Mouse (Mus musculus) hindbrain, embryonic 15.5 days (tissue): ENCODE results near the gene Cmip. TPM values are rescaled to one million over a fixed set of nuclear protein-coding genes. Genes with fewer than 3 reads are reported as not detected.
A peak's percentile ranks its signal among the peaks of the same experiment; 100 is the strongest.

ENCODE experiments used
- ATAC-seq: fragments of 200-750 bp; cut with Nextera tagmentation; 2 replicates; pipeline ENCODE4 v1.8.0; 2017; ENCODE audit warnings: low read depth, moderate number of reproducible peaks, moderate TSS enrichment; ENCODE audit not compliant: low FRiP score
- H3K27ac ChIP-seq: fragments of 300-500 bp; sonication (generic); replicated peaks from 2 replicates; pipeline ENCODE4 v1.5.1; 2015; ENCODE audit warnings: mild to moderate bottlenecking, inconsistent platforms
- H3K27me3 ChIP-seq: fragments of 300-500 bp; sonication (generic); 2 replicates; pipeline ENCODE4 v1.6.1; 2015; ENCODE audit warnings: control low read depth, inconsistent platforms
- H3K36me3 ChIP-seq: fragments of 300-500 bp; sonication (generic); 2 replicates; pipeline ENCODE4 v1.6.1; 2015; ENCODE audit warnings: control low read depth, inconsistent platforms
- H3K4me1 ChIP-seq: fragments of 300-500 bp; sonication (generic); replicated peaks from 2 replicates; pipeline ENCODE4 v1.6.1; 2015; ENCODE audit warnings: control low read depth, inconsistent platforms
- H3K4me2 ChIP-seq: fragments of 300-500 bp; sonication (generic); 2 replicates; pipeline ENCODE4 v1.6.1; 2015; ENCODE audit warnings: moderate library complexity, mild to moderate bottlenecking, inconsistent platforms
- H3K4me3 ChIP-seq: fragments of 300-500 bp; sonication (generic); 2 replicates; pipeline ENCODE4 v1.5.1; 2015; ENCODE audit warnings: mild to moderate bottlenecking, inconsistent platforms
- H3K9ac ChIP-seq: fragments of 300-500 bp; sonication (generic); 2 replicates; pipeline ENCODE4 v1.6.1; 2015; ENCODE audit warnings: inconsistent platforms
- H3K9me3 ChIP-seq: fragments of 300-500 bp; sonication (generic); 2 replicates; pipeline ENCODE4 v1.6.1; 2016; ENCODE audit warnings: control low read depth, inconsistent platforms
- WGBS: fragments of 180-500 bp; shearing (Covaris S2); methylation state at CpG from one replicate; pipeline ENCODE4 v1.1.7; 2015; 5-methylcytosine and 5-hydroxymethylcytosine counted together
- polyA plus RNA-seq: library from polyadenylated mRNA; unstranded; fragments of >200 nt; fragmentation: Nextera tagmentation; extraction: Ambion mirVana; gene quantifications from 2 replicates; pipeline ENCODE4 v1.2.1, GENCODE M21; 2015

Cmip gene
- polyA plus RNA-seq = 184 and 203 TPM in 2 replicates

DNA sequence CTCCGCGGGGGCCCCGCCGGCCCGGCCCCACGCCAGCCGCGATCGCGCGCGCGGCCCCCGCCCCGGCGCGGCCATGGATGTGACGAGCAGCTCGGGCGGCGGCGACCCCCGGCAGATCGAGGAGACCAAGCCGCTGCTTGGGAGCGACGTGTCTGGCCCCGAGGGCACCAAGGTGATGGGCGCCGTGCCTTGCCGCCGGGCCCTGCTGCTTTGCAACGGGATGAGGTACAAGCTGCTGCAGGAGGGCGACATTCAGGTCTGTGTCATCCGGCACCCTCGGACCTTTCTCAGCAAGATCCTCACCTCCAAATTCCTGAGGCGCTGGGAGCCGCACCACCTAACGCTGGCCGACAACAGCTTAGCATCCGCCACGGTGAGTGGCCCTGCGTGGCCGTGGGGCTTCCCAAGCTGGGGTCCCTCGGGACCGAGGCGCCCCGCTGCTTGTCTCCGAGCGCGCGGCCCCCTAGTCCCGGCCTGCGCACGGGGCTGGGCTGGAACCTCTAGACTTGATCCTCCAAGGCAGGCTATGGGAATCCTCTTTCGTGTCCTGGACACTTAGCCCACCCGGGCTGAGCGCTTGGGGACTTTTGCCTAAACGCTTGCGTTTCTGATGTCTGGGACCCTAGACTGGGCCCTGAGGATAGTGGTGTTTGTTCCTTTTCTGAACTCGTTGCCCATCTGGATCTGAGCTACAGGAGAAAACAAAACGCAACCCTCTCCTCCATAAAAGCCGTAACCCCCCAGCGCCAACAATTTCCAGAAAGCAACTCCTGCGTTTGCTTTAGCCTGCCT, at the start of gene Cmip:
Gene Cmip, plus strand, starts transcription at position 36 of the 792 bp plus-strand sequence.
- no peaks in the 10 kb centered on the region for H3K36me3 ChIP-seq
- H3K4me3 ChIP-seq = peak within 1 kb of the TSS; percentile 92
- H3K4me1 ChIP-seq = peaks cover 39% of the 10 kb centered on the region
- H3K27ac ChIP-seq = peak within 1 kb of the TSS; percentile 95
- no peaks in the 10 kb centered on the region for H3K27me3 ChIP-seq
- ATAC-seq = peak; percentile 25; the same call in 1 of the 2 replicates
- under 1% methylated on average over 64 of the region's 65 CpGs for WGBS
- H3K9me3 ChIP-seq = no peaks in the 10 kb centered on the region
- H3K4me2 ChIP-seq = peak within 1 kb of the TSS; percentile 83
- H3K9ac ChIP-seq = peak within 1 kb of the TSS; percentile 97

DNA sequence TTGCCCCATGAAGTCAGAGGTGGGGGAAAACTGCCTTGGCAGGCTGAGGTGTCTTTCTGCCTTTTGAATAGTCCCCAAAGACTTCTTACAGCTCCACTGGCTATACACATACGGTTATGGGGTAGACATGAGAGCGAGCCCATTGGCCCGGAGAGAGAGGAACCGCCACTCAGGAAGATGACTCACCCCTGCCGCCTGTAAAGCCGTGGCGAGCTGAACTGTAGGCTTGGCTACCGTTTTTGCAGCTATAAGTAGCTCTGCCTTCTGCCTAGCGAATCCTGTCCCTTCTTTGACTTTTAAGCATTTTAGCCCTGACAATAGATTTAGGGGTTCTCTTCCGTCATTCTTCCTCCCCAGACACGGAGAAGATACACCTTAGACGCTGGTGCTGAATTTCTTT, 47.7 kb upstream of the Cmip start:
- Histone ChIP-seq H3K36me3 (peaks cover 8% of the 10 kb centered on the region; the same call in 1 of the 2 replicates), H3K9me3 (no peaks in the 10 kb centered on the region), H3K4me2 (no peak overlapping the region), H3K4me3 (no peak overlapping the region), H3K9ac (no peak overlapping the region), H3K4me1 (no peaks in the 10 kb centered on the region), H3K27me3 (no peaks in the 10 kb centered on the region), H3K27ac (no peak overlapping the region)
- 92% methylated on average over 12 of the region's 12 CpGs for WGBS
- ATAC-seq = no peak

DNA sequence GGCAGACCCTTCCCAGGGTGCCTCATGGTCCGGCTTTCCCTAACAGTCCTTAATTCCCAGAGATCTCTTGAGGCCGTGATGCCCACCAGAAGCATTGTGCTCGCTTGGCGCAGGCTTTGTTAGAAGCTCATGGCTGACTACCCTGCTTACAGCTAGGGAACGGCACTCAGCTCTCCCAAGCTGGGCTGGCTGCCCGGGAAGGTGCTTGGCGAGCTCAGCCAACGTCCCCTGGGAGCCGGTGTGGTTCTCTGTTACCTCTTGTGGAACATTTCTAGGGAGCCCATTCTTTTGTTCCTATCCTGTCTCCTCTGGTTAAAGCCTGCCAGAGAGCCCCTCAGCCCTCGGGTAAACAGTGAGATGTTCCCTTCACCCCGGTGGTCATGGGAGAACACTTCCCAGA, 44.8 kb upstream of the Cmip start:
- H3K36me3 ChIP-seq = no peaks in the 10 kb centered on the region
- WGBS = 80% methylated on average over 11 of the region's 11 CpGs
- no peak overlapping the region for H3K4me3 ChIP-seq
- H3K9me3 ChIP-seq = no peaks in the 10 kb centered on the region
- no peaks in the 10 kb centered on the region for H3K27me3 ChIP-seq
- H3K4me1 ChIP-seq = no peaks in the 10 kb centered on the region
- H3K9ac ChIP-seq = no peak overlapping the region
- no peak for ATAC-seq
- H3K27ac ChIP-seq = no peak overlapping the region
- H3K4me2 ChIP-seq = no peak overlapping the region

DNA sequence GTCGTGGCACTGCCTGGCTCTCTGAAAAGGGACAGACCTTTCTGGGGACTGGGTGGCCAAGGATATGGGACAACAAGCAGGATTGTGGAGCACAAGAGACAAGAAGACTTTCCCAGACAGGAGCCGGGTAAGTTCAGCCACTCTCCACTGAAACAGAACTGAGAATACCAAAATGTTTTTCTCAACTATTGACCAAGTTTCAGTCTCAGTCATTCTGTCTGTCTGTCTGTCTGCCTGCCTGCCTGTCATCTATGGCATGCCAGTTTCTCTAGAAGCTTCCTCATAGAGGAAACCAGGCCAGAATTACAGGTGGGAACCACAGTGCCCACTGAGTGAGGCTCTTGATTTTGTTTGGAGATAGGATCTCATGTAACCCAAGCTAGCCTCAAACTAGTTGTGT, 39.1 kb upstream of the Cmip start:
- Histone ChIP-seq H3K9me3 (no peaks in the 10 kb centered on the region), H3K27me3 (no peaks in the 10 kb centered on the region), H3K4me3 (no peak overlapping the region), H3K4me2 (no peak overlapping the region), H3K4me1 (no peaks in the 10 kb centered on the region), H3K9ac (no peak overlapping the region), H3K36me3 (no peaks in the 10 kb centered on the region), H3K27ac (no peak overlapping the region)
- 99% methylated on average over 2 of the region's 2 CpGs for WGBS
- no peak for ATAC-seq

DNA sequence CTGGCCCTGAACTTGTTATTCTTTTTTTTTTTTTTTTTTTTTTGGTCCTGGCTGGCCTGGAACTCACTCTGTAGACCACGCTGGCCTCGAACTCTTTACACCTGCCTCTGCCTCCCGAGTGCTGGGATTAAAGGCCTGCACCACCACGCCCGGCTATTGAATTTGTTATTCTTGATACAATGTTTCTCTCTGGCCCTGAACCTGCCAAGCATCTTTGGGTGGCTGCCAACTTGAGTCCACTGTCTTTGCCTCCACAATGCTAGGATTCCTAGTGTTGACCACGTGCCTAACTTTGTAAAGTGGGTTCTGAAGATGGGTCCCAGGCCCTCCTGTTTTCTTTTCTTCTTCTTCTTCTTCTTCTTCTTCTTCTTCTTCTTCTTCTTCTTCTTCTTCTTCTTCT, 34.5 kb upstream of the Cmip start:
- no peak overlapping the region for H3K4me2 ChIP-seq
- ATAC-seq = no peak
- no peaks in the 10 kb centered on the region for H3K9me3 ChIP-seq
- H3K27me3 ChIP-seq = no peaks in the 10 kb centered on the region
- no peak overlapping the region for H3K4me3 ChIP-seq
- no peaks in the 10 kb centered on the region for H3K36me3 ChIP-seq
- WGBS = 75% methylated on average over 6 of the region's 6 CpGs
- 0 out of 2 replicates have a peak, but pooled peaks cover 3% of the 10 kb centered on the region for H3K4me1 ChIP-seq
- H3K27ac ChIP-seq = no peak overlapping the region
- H3K9ac ChIP-seq = no peak overlapping the region

DNA sequence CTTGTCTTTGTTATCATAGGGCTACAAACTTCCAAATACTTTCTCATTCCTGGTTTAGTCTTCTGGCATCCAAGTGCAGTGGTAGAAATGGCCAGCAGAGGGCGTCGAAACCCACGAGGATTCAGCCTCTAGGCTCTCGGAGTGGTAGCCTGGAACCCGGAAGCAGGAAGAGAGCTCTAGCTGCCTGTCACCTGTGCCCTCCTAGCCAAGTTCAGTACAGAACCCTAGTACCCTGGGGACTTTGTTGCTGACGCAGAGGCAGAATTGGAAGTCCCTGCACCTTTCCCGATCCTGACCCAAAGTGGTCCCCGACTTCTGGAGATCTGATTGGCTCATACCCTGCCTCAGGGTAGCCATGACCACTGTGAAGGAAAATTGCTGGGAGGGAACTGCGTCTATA, 32.2 kb upstream of the Cmip start:
- Histone ChIP-seq H3K9ac (no peak overlapping the region), H3K4me1 (0 out of 2 replicates have a peak, but pooled peaks cover 3% of the 10 kb centered on the region), H3K27ac (no peak overlapping the region), H3K4me2 (peak overlapping the region; percentile 49), H3K27me3 (no peaks in the 10 kb centered on the region), H3K9me3 (no peaks in the 10 kb centered on the region), H3K36me3 (no peaks in the 10 kb centered on the region), H3K4me3 (peak overlapping the region; percentile 28)
- ATAC-seq = peak; percentile 66
- 12% methylated on average over 9 of the region's 9 CpGs for WGBS

DNA sequence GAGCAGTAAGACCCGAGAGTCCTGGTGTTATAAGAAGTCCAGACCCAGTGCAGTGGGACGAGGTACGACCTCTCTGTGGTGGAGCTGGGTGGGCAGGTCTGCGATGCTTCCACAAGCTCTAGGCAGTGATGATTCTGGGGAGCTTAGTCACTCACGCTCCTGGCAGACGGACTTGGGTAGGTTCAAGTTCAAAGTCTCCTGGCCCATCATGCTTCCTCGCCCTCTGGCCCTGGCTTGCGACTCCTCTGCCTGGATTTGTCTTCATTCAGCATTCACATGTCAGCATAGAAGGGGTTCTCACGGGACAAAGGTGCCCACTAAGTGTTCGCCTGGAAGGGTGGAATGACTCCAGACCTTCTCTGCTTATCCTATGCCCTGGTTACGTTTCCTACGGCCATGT, 30.6 kb upstream of the Cmip start:
- 92% methylated on average over 12 of the region's 12 CpGs for WGBS
- H3K4me1 ChIP-seq = 0 out of 2 replicates have a peak, but pooled peaks cover 3% of the 10 kb centered on the region
- no peaks in the 10 kb centered on the region for H3K36me3 ChIP-seq
- ATAC-seq = no peak
- no peak overlapping the region for H3K4me3 ChIP-seq
- H3K27me3 ChIP-seq = no peaks in the 10 kb centered on the region
- no peaks in the 10 kb centered on the region for H3K9me3 ChIP-seq
- no peak overlapping the region for H3K27ac ChIP-seq
- H3K9ac ChIP-seq = no peak overlapping the region
- H3K4me2 ChIP-seq = no peak overlapping the region

DNA sequence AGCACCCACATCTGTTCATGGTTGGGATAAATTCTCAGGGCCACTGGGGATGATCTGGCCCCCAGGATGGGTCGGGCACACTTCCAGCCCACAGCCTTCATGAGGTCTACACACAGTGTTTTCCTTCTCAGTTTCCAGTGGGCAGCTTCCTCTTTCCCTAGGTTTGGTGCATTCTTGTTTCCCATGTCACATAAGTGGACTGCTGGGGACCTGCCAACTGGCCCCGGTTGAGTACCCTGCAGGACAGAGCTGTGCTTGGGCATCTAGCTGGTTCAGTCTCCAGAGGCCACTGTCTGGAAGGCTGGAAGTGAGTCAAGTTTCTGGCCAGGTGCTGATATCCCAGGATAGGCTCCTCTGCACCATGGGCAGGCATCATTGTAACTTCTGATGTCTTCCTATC, 29.5 kb upstream of the Cmip start:
- H3K9ac ChIP-seq = no peak overlapping the region
- H3K4me1 ChIP-seq = 0 out of 2 replicates have a peak, but pooled peaks cover 3% of the 10 kb centered on the region
- no peak for ATAC-seq
- no peaks in the 10 kb centered on the region for H3K9me3 ChIP-seq
- no peak overlapping the region for H3K4me3 ChIP-seq
- no peak overlapping the region for H3K27ac ChIP-seq
- 85% methylated on average over 2 of the region's 2 CpGs for WGBS
- H3K36me3 ChIP-seq = no peaks in the 10 kb centered on the region
- H3K4me2 ChIP-seq = no peak overlapping the region
- H3K27me3 ChIP-seq = no peaks in the 10 kb centered on the region

DNA sequence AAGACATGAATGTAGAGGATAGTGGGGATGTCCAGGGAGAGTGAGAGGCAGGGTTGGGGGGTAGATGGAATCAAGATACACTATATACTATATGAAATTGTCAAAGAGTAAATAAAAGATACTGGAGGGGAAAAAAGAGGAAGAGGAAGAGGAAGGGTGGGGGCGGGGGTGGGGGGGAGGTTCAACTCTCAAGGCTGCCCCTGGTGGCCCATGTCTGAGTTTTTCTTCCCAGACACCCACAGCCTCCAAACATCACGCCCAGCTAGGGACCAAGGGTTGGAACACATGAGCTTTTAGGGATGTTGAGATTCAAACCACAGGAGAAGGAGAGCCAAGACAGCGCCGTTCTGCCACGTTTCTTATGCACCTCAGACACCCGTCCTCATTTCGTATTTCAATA, 23.7 kb upstream of the Cmip start:
- Histone ChIP-seq H3K4me3 (no peak overlapping the region), H3K9ac (no peak overlapping the region), H3K27ac (no peak overlapping the region), H3K4me2 (no peak overlapping the region), H3K36me3 (no peaks in the 10 kb centered on the region), H3K4me1 (no peaks in the 10 kb centered on the region), H3K27me3 (no peaks in the 10 kb centered on the region), H3K9me3 (no peaks in the 10 kb centered on the region)
- no peak for ATAC-seq
- 89% methylated on average over 7 of the region's 7 CpGs for WGBS

DNA sequence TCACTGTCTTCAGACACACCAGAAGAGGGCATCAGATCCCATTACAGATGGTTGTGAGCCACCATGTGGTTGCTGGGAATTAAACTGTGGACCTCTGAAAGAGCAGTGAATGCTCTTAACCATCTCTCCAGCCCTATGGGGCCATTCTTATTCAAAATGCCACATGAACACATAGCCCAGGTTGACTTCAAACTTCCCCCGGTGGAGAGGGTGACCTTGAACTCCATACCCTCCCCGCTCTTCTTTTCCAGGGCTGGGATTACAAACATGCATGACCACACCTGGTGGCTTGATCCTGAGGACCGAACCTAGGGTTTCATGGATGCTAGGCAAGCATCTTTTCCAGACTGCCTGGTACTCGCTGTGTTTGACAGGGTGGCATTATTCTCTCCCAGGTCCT, 20.3 kb upstream of the Cmip start:
- Histone ChIP-seq H3K4me3 (no peak overlapping the region), H3K9ac (no peak overlapping the region), H3K27me3 (no peaks in the 10 kb centered on the region), H3K36me3 (no peaks in the 10 kb centered on the region), H3K27ac (no peak overlapping the region), H3K4me2 (no peak overlapping the region), H3K4me1 (no peaks in the 10 kb centered on the region), H3K9me3 (no peaks in the 10 kb centered on the region)
- ATAC-seq = no peak
- 95% methylated on average over 4 of the region's 4 CpGs for WGBS

DNA sequence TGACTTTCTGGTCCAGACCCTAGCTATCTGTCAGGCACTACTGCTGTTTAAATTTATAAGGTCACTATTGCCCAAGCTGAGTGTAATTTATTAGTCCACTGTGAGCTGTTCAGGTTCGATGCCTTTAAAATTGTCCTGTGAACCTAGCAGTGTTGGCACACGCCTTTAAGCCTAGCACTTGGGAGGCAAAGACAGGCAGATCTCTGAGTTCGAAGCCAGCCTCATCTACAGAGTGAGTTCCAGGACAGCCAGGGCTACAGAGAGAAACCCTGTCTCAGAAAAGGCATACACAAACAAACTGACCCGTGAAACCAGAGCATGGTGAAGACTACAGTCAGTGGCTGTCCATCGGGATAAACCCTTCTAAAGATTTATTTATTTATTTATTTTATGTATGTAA, 16.5 kb upstream of the Cmip start:
- H3K27me3 ChIP-seq = no peaks in the 10 kb centered on the region
- H3K27ac ChIP-seq = no peak overlapping the region
- no peak overlapping the region for H3K4me3 ChIP-seq
- H3K4me2 ChIP-seq = no peak overlapping the region
- H3K9me3 ChIP-seq = no peaks in the 10 kb centered on the region
- no peaks in the 10 kb centered on the region for H3K36me3 ChIP-seq
- ATAC-seq = no peak
- 94% methylated on average over 5 of the region's 5 CpGs for WGBS
- H3K4me1 ChIP-seq = no peaks in the 10 kb centered on the region
- no peak overlapping the region for H3K9ac ChIP-seq

DNA sequence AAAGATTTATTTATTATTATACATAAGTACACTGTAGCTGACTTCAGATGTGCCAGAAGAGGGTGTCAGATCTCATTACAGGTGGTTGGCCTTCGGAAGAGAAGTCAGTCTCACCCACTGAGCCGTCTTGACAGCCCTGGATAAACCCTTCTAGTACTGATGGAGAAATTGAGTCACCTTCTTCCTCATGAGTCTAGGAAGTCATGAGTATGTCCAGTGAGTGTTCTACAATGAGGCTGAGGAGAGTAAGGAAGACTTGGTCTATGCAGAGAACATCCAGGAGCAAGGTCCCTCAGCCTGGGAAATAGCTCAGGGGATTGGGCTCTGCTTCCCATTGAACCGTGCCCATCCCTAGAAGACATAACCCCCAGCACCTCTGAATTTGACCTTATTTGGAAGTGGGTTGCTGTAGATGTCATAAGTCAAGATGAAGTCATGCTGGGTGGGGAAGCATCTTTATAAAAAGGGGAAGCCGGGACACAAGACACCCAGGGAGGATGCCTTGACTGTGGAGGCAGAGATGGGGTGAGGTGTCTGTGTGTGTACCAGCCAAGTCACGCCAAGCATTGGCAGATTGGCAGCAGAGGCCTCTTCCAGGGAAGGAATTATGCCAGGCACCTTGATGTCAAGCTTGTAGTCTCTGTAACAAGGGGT, 15.9 kb upstream of the Cmip start:
- no peak overlapping the region for H3K27ac ChIP-seq
- 84% methylated on average over 5 of the region's 5 CpGs for WGBS
- H3K4me1 ChIP-seq = no peaks in the 10 kb centered on the region
- H3K9me3 ChIP-seq = no peaks in the 10 kb centered on the region
- no peaks in the 10 kb centered on the region for H3K36me3 ChIP-seq
- no peak overlapping the region for H3K9ac ChIP-seq
- H3K4me3 ChIP-seq = no peak overlapping the region
- no peak for ATAC-seq
- no peaks in the 10 kb centered on the region for H3K27me3 ChIP-seq
- no peak overlapping the region for H3K4me2 ChIP-seq
